Mouse (Mus musculus): Measurements from ENCODE around the gene Epb41l2. TPM values are rescaled to one million over a fixed set of nuclear protein-coding genes. Genes with fewer than 3 reads are reported as not detected.

The Epb41l2 gene
- polyA plus RNA-seq, 1 experiment from 2014 or later: 46.3 TPM

DNA sequence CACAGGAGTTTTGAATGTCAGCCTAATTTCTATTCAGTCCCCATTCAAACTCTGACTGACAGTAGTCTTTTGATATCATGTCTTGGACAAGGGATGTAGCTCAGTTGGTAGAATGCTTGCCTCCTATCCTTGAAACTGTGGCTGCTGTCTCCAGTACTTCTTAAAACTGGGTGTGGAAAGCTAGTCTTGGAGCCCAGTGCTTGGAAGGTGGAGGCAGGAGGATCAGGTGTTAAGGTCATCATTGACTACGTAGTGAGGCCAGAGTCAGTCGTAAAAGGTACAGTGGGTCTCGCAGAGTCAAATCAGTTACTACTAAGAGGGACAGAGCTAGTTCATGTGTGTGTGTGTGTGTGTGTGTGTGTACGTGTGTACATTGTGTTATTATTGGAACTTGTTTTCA is 39.4 kb downstream of the Epb41l2 start:
- ATAC-seq (replicated peaks; ENCODE audit: low FRiP score, low TSS enrichment, low read depth) (no peak), DNase-seq (ENCODE audit: low spot score) (no peak)
- Histone ChIP-seq H3K4me1 (replicated peaks; ENCODE audit: control insufficient read depth, insufficient read depth, low read length) (peaks cover 17% of the 10 kb centered on the region), H3K27ac (ENCODE audit: low read depth) (no peak overlapping the region), H3K4me2 (ENCODE audit: low read length) (no peak overlapping the region), H3K36me3 (ENCODE audit: control insufficient read depth, insufficient read depth, low read length) (no peaks in the 10 kb centered on the region), H3K4me3 (ENCODE audit: low read depth, low read length) (no peak overlapping the region), H3K9ac (ENCODE audit: low read length) (no peak overlapping the region), H3K27me3 (replicated peaks; ENCODE audit: control insufficient read depth, insufficient read depth, low read length) (no peaks in the 10 kb centered on the region), H3K9me3 (ENCODE audit: control insufficient read depth, low read length) (no peaks in the 10 kb centered on the region)
- 80% methylated on average over 4 of the region's 4 CpGs for WGBS

DNA sequence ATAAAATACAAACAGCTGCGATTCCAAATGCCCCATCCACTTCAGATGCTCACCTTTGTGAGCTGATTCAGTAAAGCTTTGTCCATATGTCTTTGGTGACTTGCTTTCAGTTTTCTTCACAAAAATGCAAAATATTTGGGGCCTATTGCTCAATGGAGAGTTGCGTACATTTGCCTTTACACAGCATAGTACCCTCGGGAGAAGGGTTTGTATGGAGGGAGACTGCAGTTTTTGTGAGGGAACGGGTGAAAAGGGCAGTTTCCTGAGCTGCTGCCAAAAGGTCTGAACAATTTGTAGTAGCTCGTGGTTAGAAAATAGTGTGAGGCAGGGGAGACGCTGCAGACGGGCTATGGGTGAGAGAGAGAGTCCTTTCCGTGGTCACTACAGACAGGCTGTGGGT is 40.5 kb downstream of the Epb41l2 start:
- no peaks in the 10 kb centered on the region for H3K36me3 ChIP-seq (ENCODE audit: control insufficient read depth, insufficient read depth, low read length)
- no peak overlapping the region for H3K4me2 ChIP-seq (ENCODE audit: low read length)
- H3K9ac ChIP-seq (ENCODE audit: low read length): no peak overlapping the region
- ATAC-seq (replicated peaks; ENCODE audit: low FRiP score, low TSS enrichment, low read depth) (no peak), DNase-seq (ENCODE audit: low spot score) (no peak)
- no peak overlapping the region for H3K4me3 ChIP-seq (ENCODE audit: low read depth, low read length)
- WGBS: 51% methylated on average over 8 of the region's 8 CpGs
- H3K4me1 ChIP-seq (replicated peaks; ENCODE audit: control insufficient read depth, insufficient read depth, low read length): peaks cover 17% of the 10 kb centered on the region
- H3K27ac ChIP-seq (ENCODE audit: low read depth): no peak overlapping the region
- no peaks in the 10 kb centered on the region for H3K9me3 ChIP-seq (ENCODE audit: control insufficient read depth, low read length)
- no peaks in the 10 kb centered on the region for H3K27me3 ChIP-seq (replicated peaks; ENCODE audit: control insufficient read depth, insufficient read depth, low read length)

DNA sequence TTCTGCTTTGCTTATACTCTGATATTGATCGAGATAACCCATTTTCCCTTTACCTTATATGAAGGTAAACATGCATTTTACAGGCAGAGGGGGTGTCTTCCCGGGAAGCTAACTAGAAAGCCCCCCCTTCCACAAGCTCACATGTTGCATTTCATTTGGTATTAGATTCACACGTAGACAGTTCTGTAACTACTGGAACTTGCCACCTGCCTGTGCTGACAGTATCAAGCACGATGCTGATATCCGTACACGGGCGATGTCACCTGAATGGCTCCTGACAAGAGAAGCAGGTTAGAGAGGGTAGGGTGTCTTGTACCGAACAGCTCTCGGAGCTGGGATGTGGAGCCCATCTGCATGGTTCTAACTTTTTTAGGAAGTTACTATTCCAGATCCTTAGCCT is 41.0 kb downstream of the Epb41l2 start:
- H3K4me1 ChIP-seq (replicated peaks; ENCODE audit: control insufficient read depth, insufficient read depth, low read length): peaks cover 17% of the 10 kb centered on the region
- no peak overlapping the region for H3K9ac ChIP-seq (ENCODE audit: low read length)
- no peak overlapping the region for H3K27ac ChIP-seq (ENCODE audit: low read depth)
- H3K9me3 ChIP-seq (ENCODE audit: control insufficient read depth, low read length): no peaks in the 10 kb centered on the region
- H3K36me3 ChIP-seq (ENCODE audit: control insufficient read depth, insufficient read depth, low read length): no peaks in the 10 kb centered on the region
- DNase-seq (ENCODE audit: low spot score) (no peak), ATAC-seq (replicated peaks; ENCODE audit: low FRiP score, low TSS enrichment, low read depth) (no peak)
- H3K4me3 ChIP-seq (ENCODE audit: low read depth, low read length): no peak overlapping the region
- no peak overlapping the region for H3K4me2 ChIP-seq (ENCODE audit: low read length)
- WGBS: 89% methylated on average over 9 of the region's 9 CpGs
- H3K27me3 ChIP-seq (replicated peaks; ENCODE audit: control insufficient read depth, insufficient read depth, low read length): no peaks in the 10 kb centered on the region

DNA sequence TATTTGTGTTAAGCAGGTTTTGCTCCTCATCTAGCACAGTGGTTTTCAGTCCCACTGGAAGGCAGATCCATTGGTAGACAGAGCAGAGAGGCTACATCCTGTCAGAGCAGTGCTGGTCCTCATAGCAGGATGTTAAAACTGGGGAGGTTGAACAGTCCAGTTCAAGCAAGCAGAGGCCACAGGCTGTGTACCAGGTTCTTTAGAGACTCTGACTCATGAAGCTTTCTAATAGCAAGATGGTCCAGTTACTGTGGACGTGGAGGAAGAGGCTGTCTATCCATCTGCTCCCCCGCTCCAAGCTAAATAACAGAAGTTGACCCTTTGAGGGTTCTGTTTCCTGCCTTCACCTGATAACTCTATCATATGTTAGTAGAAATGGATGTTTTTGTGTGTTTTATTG is 41.8 kb downstream of the Epb41l2 start:
- H3K4me2 ChIP-seq (ENCODE audit: low read length): no peak overlapping the region
- H3K36me3 ChIP-seq (ENCODE audit: control insufficient read depth, insufficient read depth, low read length): no peaks in the 10 kb centered on the region
- 73% methylated on average over 2 of the region's 2 CpGs for WGBS
- no peak overlapping the region for H3K4me3 ChIP-seq (ENCODE audit: low read depth, low read length)
- no peaks in the 10 kb centered on the region for H3K9me3 ChIP-seq (ENCODE audit: control insufficient read depth, low read length)
- no peaks in the 10 kb centered on the region for H3K27me3 ChIP-seq (replicated peaks; ENCODE audit: control insufficient read depth, insufficient read depth, low read length)
- no peak overlapping the region for H3K9ac ChIP-seq (ENCODE audit: low read length)
- DNase-seq (ENCODE audit: low spot score) (no peak), ATAC-seq (replicated peaks; ENCODE audit: low FRiP score, low TSS enrichment, low read depth) (no peak)
- no peak overlapping the region for H3K27ac ChIP-seq (ENCODE audit: low read depth)
- H3K4me1 ChIP-seq (replicated peaks; ENCODE audit: control insufficient read depth, insufficient read depth, low read length): peaks cover 17% of the 10 kb centered on the region

DNA sequence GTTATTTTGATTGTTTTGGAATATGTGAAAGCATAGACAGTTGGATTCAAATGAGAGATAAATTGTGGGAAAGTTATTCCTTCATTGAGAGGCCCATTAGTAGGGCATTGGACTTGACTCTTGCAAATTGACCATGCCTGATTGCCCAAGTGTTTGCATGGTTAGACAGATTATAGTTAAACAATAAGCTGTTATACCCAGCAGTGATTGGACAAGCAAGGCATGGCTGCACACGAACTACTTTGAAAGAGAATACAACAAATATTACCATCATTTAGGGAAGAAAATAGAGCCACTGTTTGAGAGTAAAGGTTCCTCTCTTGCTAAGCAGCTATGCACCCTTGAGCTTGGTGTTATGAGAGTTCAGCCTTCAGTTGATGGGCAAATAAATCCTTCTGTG is 43.3 kb downstream of the Epb41l2 start:
- no peak overlapping the region for H3K4me3 ChIP-seq (ENCODE audit: low read depth, low read length)
- H3K27ac ChIP-seq (ENCODE audit: low read depth): no peak overlapping the region
- H3K9ac ChIP-seq (ENCODE audit: low read length): no peak overlapping the region
- WGBS: 65% methylated on average over 1 of the region's 1 CpGs
- ATAC-seq (replicated peaks; ENCODE audit: low FRiP score, low TSS enrichment, low read depth) (no peak), DNase-seq (ENCODE audit: low spot score) (no peak)
- H3K36me3 ChIP-seq (ENCODE audit: control insufficient read depth, insufficient read depth, low read length): no peaks in the 10 kb centered on the region
- H3K9me3 ChIP-seq (ENCODE audit: control insufficient read depth, low read length): no peaks in the 10 kb centered on the region
- no peaks in the 10 kb centered on the region for H3K27me3 ChIP-seq (replicated peaks; ENCODE audit: control insufficient read depth, insufficient read depth, low read length)
- H3K4me1 ChIP-seq (replicated peaks; ENCODE audit: control insufficient read depth, insufficient read depth, low read length): peaks cover 13% of the 10 kb centered on the region
- H3K4me2 ChIP-seq (ENCODE audit: low read length): no peak overlapping the region

DNA sequence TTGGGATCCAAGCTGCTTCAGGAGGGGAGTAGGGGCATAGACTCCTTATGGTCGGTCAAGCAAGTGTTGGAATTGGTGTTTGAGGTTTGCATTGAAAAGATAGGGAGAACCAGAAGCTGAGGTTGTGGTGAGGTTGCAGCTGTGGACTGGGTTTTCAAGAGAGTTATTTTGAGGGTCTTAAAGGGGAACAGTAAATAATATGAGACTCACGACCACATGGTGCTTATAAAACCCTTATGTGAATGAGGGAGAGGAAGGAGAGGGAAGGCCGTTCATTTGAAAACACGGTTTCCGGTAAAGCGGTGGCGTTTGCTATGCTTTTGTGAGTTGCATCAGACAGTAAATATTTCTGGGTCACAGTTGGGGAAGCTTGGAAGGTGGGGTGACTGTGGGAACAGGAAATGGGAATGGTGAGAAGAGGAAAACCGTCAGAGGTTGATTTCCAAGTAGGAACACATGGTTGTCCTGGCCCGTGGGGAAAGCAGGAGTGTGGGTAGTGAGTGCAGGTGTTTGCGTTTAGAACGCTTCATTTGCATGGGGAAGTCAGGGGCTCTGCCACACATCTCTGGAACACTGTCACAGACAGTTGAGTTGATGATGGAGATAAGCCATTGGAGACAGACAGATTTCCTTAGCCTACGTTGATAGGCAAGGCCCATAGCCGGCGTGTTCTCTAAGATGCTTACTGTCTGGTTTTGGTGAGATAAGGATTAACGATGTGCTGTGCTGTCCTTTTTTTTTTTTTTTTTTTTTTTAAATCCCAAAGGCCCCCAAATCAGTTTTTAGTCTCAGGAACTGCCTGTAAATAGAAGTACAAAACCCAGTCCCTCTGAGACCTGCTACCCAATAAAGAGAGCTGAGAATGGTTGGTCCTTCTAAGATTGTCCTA is 44.5 kb downstream of the Epb41l2 start:
- no peak overlapping the region for H3K4me3 ChIP-seq (ENCODE audit: low read depth, low read length)
- no peak overlapping the region for H3K4me2 ChIP-seq (ENCODE audit: low read length)
- ATAC-seq (replicated peaks; ENCODE audit: low FRiP score, low TSS enrichment, low read depth) (no peak), DNase-seq (ENCODE audit: low spot score) (no peak)
- H3K4me1 ChIP-seq (replicated peaks; ENCODE audit: control insufficient read depth, insufficient read depth, low read length): peaks cover 8% of the 10 kb centered on the region; the same call in 1 of the 2 replicates
- 76% methylated on average over 15 of the region's 15 CpGs for WGBS
- H3K27me3 ChIP-seq (replicated peaks; ENCODE audit: control insufficient read depth, insufficient read depth, low read length): no peaks in the 10 kb centered on the region
- no peak overlapping the region for H3K27ac ChIP-seq (ENCODE audit: low read depth)
- H3K9me3 ChIP-seq (ENCODE audit: control insufficient read depth, low read length): no peaks in the 10 kb centered on the region
- no peaks in the 10 kb centered on the region for H3K36me3 ChIP-seq (ENCODE audit: control insufficient read depth, insufficient read depth, low read length)
- H3K9ac ChIP-seq (ENCODE audit: low read length): no peak overlapping the region

DNA sequence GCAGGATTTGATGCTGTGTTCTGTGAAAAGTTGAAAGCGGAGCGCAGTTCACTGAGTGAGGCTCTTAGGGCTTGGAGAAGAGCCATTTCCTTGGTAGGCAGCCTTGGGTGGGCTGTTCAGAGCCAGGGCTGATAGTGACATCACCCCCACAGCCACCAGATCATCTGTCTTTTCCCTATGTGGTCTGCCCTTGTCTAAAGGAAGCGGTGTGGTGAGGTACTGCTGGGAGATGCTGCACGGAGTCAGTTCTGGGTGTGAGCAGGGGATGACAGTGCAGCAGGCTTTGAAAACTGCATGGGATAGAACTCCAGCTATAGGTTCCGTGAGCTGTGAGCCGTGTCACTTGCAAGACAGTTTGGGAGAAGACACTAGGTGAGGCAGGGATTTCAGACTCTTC is 45.1 kb downstream of the Epb41l2 start:
- peaks cover 8% of the 10 kb centered on the region; the same call in 1 of the 2 replicates for H3K4me1 ChIP-seq (replicated peaks; ENCODE audit: control insufficient read depth, insufficient read depth, low read length)
- H3K27ac ChIP-seq (ENCODE audit: low read depth): no peak overlapping the region
- no peak overlapping the region for H3K4me2 ChIP-seq (ENCODE audit: low read length)
- no peaks in the 10 kb centered on the region for H3K9me3 ChIP-seq (ENCODE audit: control insufficient read depth, low read length)
- no peak overlapping the region for H3K4me3 ChIP-seq (ENCODE audit: low read depth, low read length)
- 73% methylated on average over 6 of the region's 6 CpGs for WGBS
- DNase-seq (ENCODE audit: low spot score) (no peak), ATAC-seq (replicated peaks; ENCODE audit: low FRiP score, low TSS enrichment, low read depth) (no peak)
- no peak overlapping the region for H3K9ac ChIP-seq (ENCODE audit: low read length)
- no peaks in the 10 kb centered on the region for H3K27me3 ChIP-seq (replicated peaks; ENCODE audit: control insufficient read depth, insufficient read depth, low read length)
- no peaks in the 10 kb centered on the region for H3K36me3 ChIP-seq (ENCODE audit: control insufficient read depth, insufficient read depth, low read length)

DNA sequence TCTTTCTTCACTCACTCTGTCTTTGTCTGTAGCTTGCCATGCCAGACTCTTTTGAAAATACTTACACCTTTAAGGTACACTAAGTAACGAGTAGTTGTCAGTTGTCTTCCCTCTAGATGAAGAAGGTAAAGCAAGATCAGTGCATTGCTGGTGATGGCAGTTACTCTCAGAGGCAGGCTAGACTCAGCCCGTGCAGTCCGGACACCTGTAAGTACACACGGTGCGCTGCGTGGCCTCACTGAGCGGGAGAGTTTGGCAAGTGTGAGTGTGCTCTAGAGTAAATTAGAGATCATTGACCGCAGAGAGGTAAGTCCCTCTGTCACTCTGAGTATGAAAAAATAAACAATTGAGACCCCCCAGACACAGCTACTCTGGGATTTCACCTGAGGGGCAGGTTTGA is 46.0 kb downstream of the Epb41l2 start:
- Histone ChIP-seq H3K27ac (ENCODE audit: low read depth) (no peak overlapping the region), H3K4me2 (ENCODE audit: low read length) (no peak overlapping the region), H3K4me3 (ENCODE audit: low read depth, low read length) (no peak overlapping the region), H3K36me3 (ENCODE audit: control insufficient read depth, insufficient read depth, low read length) (no peaks in the 10 kb centered on the region), H3K9me3 (ENCODE audit: control insufficient read depth, low read length) (no peaks in the 10 kb centered on the region), H3K27me3 (replicated peaks; ENCODE audit: control insufficient read depth, insufficient read depth, low read length) (no peaks in the 10 kb centered on the region), H3K9ac (ENCODE audit: low read length) (no peak overlapping the region), H3K4me1 (replicated peaks; ENCODE audit: control insufficient read depth, insufficient read depth, low read length) (0 out of 2 replicates have a peak, but pooled peaks cover 3% of the 10 kb centered on the region)
- WGBS: 85% methylated on average over 8 of the region's 8 CpGs
- ATAC-seq (replicated peaks; ENCODE audit: low FRiP score, low TSS enrichment, low read depth) (no peak), DNase-seq (ENCODE audit: low spot score) (no peak)

DNA sequence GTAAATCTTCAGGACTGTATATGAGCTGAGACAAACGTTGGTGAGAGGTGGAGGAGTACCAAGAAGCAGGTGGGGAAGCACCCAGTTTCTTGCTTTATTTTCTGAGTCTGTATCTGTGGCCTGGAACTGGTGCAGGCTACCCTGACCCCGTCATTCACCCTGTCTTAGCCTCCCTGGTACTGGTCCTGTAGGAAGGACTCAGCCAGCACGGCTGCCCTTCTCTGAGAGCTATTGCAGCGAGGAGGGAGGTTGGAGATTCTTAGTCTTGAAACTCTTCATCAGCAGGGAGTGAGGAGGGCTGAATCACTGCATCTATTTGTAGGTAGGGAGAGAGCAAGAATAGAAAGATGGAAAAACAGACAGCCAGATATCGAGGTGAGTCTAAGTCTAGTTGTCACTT is 47.1 kb downstream of the Epb41l2 start:
- H3K9me3 ChIP-seq (ENCODE audit: control insufficient read depth, low read length): no peaks in the 10 kb centered on the region
- no peak overlapping the region for H3K4me2 ChIP-seq (ENCODE audit: low read length)
- H3K9ac ChIP-seq (ENCODE audit: low read length): no peak overlapping the region
- peaks cover 2% of the 10 kb centered on the region; the same call in 1 of the 2 replicates for H3K4me1 ChIP-seq (replicated peaks; ENCODE audit: control insufficient read depth, insufficient read depth, low read length)
- no peak overlapping the region for H3K4me3 ChIP-seq (ENCODE audit: low read depth, low read length)
- H3K27me3 ChIP-seq (replicated peaks; ENCODE audit: control insufficient read depth, insufficient read depth, low read length): no peaks in the 10 kb centered on the region
- no peak overlapping the region for H3K27ac ChIP-seq (ENCODE audit: low read depth)
- DNase-seq (ENCODE audit: low spot score) (no peak), ATAC-seq (replicated peaks; ENCODE audit: low FRiP score, low TSS enrichment, low read depth) (no peak)
- no peaks in the 10 kb centered on the region for H3K36me3 ChIP-seq (ENCODE audit: control insufficient read depth, insufficient read depth, low read length)
- 67% methylated on average over 5 of the region's 5 CpGs for WGBS
